Mouse (Mus musculus): ENCODE measurements around the gene Numbl.

Gene Numbl

DNA sequence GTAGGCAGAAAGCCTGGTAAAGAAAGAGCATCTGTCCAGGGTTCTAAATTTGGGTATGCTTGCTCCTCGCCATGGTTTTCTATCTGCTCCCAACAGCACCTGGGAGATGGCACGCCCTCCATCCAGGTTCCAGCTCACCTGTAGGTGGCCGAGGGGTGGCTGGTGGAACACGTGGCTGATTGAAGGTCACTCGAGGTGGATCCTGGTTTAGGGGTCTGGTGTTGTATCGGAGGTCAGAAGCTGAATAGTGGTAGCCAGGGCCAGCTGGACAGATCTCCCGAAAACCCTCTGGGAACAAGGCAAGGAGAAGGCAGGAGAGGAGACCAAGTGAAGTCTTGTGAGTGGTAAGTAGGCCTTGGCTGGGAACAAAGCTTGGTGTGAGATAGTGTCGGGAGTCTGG is 69.3 kb downstream of the Numbl start:
- DNase-seq = no peak

DNA sequence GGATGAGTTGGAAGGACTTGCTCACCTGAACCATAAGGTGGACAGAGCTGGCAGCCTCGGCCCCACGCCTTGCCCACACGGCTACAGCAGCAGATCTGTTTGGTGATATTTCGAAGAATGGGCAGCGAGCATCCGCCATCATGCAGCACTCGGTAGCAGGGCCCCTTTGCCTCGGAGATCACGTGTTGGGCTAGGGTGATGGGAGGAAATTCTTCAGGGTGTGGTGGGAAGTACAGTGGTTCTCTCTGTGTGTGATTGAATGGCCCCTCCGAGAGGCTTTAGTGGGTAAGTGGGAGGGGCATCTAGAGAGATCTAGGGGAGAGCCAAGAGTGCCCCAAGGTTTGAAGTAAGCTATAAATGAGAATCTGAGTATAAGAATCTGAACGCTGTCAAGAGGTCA is 69.9 kb downstream of the Numbl start:
- no peak for DNase-seq

DNA sequence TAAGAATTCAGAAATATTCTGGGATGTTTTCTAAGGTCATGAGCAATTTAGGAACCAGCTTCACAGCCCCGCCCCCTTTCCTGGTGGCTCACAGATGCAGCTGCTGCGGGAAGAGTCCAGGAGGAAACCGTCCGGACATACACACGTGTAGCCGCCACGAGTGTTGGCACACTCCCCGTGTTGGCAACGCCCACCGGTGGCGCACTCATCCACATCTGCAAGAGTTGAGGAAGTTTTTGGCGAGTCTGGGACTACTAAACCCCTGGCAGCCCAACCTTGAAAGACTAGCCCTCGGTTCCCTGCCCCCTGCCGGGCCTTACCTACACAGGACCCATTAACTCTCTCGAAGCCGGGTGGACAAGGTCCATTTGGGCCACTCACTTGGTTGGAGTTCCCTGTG is 70.4 kb downstream of the Numbl start:
- no peak for DNase-seq

DNA sequence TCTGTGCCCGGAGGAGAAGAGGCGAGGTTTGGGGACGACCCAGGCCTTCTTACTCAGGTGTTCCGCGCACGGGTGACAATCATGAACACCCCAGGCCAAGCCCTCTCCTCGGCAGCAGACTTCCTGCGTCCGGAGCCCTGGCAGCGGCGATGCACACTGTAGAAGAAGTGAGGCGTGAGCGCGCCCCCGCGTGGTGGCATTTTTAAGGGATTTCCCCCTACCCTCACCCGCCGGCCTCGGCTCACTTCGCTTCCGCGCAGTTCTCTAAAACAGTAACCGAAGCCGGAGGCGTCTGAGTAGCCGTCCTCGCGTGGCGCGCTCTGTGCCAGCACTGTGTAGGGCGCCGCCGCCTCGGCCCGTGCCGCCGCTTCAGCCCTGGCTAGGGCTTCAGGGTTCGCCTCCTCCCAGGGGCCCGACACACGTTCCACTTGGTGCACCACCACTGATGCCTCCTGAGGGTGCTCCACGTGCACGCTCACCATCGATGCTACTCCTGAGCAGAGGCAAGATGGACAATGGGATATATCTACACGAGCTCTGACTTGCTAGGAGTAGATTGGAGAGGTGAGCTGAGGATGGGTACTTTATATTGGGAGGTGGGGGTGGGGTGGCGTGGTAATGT is 71.2 kb downstream of the Numbl start:
- DNase-seq = peak; percentile 80 to 88

DNA sequence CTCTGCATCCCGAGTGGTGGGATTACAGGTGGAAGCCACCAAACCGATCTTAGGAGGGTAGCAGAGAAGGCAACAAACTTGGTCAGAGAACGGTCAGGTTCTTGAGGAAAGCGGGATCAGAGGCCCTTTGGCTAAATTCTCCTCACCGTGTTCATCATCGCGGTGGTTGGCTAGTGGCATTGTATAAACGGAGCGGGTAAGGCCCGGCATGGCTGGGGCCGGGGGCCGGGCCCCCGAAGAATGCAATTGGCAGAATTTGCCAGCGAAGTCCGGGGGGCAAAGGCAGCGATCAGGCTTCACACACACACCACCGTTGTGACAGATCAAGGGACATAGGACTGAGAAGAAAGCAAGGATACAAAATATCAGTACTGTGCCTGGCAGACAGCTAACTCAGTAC is 71.7 kb downstream of the Numbl start:
- no peak for DNase-seq

DNA sequence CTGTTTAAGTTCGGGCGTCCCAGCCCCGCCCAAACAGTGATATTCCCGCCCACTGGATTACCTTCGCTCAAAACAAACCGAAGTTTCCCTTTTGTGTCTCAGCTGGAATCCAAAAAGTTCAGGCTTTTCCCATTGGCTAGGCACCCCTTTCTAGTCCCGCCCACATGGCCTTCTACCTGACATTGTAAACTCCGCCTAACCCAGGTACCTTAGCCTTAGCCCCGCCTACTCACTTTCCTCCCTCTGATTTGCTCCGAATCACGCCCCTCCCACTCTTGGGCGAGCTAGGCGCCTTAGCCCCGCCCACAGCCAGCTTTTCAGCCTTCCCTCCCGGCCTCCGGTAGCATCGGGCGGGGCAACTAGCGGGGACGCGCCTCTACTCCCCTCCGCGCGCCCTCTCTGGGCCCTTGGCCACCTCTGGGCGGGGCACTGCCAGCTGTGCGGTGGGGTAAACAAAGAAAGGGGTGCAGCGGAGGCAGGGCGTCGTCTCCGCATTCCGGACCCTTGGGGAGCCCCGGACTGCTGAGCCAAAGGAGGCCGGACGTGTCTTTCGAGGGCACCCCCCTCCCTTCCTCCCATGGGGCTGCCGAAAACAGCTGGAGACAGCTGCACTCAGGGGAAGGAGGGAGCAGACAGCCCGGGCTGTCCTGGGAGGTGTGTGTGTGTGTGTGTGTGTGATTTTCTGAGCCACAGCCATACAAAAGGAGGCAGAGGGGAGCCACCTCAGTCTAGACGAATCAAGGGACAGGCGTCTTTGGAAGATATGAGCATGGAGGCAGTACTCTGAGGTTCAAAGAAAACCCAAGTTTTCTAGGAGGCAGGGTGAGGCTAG is 72.7 kb downstream of the Numbl start:
- DNase-seq = peak; percentile 51 to 62

DNA sequence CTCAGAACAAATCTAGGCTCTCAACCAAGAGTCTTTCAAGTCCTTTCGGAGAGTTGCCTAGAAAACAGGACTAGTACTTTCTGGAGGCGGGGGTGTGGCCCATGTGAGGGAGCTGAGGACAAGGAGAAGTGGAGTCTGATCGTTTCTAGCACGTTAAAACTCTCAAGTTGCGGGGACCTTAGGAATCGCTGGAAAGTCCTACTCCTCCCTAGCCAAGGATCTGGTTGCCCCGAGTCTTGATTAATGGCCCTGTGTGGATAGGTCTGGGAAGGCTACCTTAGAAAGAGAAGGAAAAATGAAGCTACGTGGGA is 73.3 kb downstream of the Numbl start:
- no peak for DNase-seq
